Mouse (Mus musculus) hindbrain, embryonic 13.5 days (tissue): ENCODE data around the gene Det1. TPM values are rescaled to one million over a fixed set of nuclear protein-coding genes. Genes with fewer than 3 reads are reported as not detected.

ENCODE experiments used
- ATAC-seq: fragments of 200-750 bp; cut with Nextera tagmentation; 2 replicates; pipeline ENCODE4 v1.8.0; 2017; ENCODE audit warnings: moderate TSS enrichment; ENCODE audit not compliant: low FRiP score
- H3K27ac ChIP-seq: fragments of 300-500 bp; sonication (generic); 2 replicates; pipeline ENCODE4 v1.5.1; 2015; ENCODE audit warnings: inconsistent platforms, mild to moderate bottlenecking, moderate library complexity
- H3K27me3 ChIP-seq: fragments of 300-500 bp; sonication (generic); 2 replicates; pipeline ENCODE4 v1.6.1; 2015; ENCODE audit warnings: mild to moderate bottlenecking, inconsistent platforms
- H3K36me3 ChIP-seq: fragments of 300-500 bp; sonication (generic); 2 replicates; pipeline ENCODE4 v1.6.1; 2015; ENCODE audit warnings: mild to moderate bottlenecking, inconsistent platforms
- H3K4me1 ChIP-seq: fragments of 300-500 bp; sonication (generic); replicated peaks from 2 replicates; pipeline ENCODE4 v1.6.1; 2015; ENCODE audit warnings: inconsistent platforms
- H3K4me2 ChIP-seq: fragments of 300-500 bp; sonication (generic); 2 replicates; pipeline ENCODE4 v1.6.1; 2015; ENCODE audit warnings: inconsistent platforms, mild to moderate bottlenecking, moderate library complexity
- H3K4me3 ChIP-seq: fragments of 300-500 bp; sonication (generic); 2 replicates; pipeline ENCODE4 v1.5.1; 2015; ENCODE audit warnings: mild to moderate bottlenecking, inconsistent platforms
- H3K9ac ChIP-seq: fragments of 300-500 bp; sonication (generic); 2 replicates; pipeline ENCODE4 v1.6.1; 2015; ENCODE audit warnings: mild to moderate bottlenecking, inconsistent platforms
- H3K9me3 ChIP-seq: fragments of 300-500 bp; sonication (generic); 2 replicates; pipeline ENCODE4 v1.6.1; 2016; ENCODE audit warnings: inconsistent platforms
- WGBS: fragments of 180-500 bp; shearing (Covaris S2); methylation state at CpG from one replicate; pipeline ENCODE4 v1.1.7; 2015; 5-methylcytosine and 5-hydroxymethylcytosine counted together
- polyA plus RNA-seq: library from polyadenylated mRNA; unstranded; fragments of >200 nt; fragmentation: Nextera tagmentation; extraction: Ambion mirVana; gene quantifications from 2 replicates; pipeline ENCODE4 v1.2.1, GENCODE M21; 2015

The Det1 gene
- polyA plus RNA-seq, 1 experiment from 2014 or later: 15.5 TPM

GRCm38 (mm10) chr7:78841601-78842000 is 5.5 kb downstream of the Det1 start:
- peaks cover 13% of the 10 kb centered on the region for H3K4me1 ChIP-seq
- 90% methylated on average over 5 of the region's 5 CpGs for WGBS
- no peak for ATAC-seq

GRCm38 (mm10) chr7:78837250-78837649 is 9.8 kb downstream of the Det1 start:
- H3K36me3 ChIP-seq: peaks cover 46% of the 10 kb centered on the region

More at GRCm38 (mm10) chr7:78841601-78842000, 5.5 kb downstream of the Det1 start:
- no peak overlapping the region for H3K4me3 ChIP-seq
- H3K27ac ChIP-seq: no peak overlapping the region
- H3K9me3 ChIP-seq: no peaks in the 10 kb centered on the region
- H3K4me2 ChIP-seq: no peak overlapping the region
- peaks cover 54% of the 10 kb centered on the region for H3K36me3 ChIP-seq
- H3K27me3 ChIP-seq: no peaks in the 10 kb centered on the region
- no peak overlapping the region for H3K9ac ChIP-seq

GRCm38 (mm10) chr7:78835656-78836055 is 11.4 kb downstream of the Det1 start:
- 87% methylated on average over 4 of the region's 4 CpGs for WGBS
- H3K36me3 ChIP-seq: peaks cover 36% of the 10 kb centered on the region

More at GRCm38 (mm10) chr7:78837250-78837649, 9.8 kb downstream of the Det1 start:
- Histone ChIP-seq H3K27ac (no peak overlapping the region), H3K9ac (no peak overlapping the region), H3K4me1 (no peaks in the 10 kb centered on the region), H3K4me2 (no peak overlapping the region), H3K4me3 (no peak overlapping the region), H3K27me3 (no peaks in the 10 kb centered on the region), H3K9me3 (no peaks in the 10 kb centered on the region)
- 64% methylated on average over 4 of the region's 4 CpGs for WGBS
- no peak for ATAC-seq

DNA sequence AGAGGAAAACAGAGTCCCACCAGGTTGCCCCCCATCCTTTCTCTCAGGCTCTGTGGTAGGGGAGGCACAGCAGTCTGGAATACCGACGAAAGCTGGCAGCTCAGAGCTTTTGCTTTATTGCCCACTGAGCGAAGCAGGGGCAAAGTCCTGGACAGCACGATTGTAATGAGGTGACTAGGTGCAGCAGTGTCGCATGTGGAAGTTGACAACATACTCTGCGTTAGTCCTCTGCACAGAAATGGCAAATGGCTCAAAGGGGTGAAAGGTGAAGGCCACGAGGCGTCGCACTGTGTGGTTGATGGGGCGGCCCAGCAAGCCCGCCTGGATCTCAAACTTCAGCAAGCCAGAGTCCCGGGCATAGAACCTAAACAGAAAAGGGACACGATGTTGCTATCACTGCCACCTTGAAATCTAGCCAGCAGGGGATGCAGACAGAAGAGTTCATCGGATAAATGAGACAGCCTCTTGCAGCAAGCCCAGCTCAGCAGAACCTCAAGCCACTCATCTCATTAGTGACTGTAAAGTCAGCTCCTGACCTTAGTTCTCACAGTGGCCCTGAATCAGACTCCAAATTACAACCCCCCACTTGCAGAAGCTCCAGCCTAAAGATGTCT is 19.2 kb downstream of the Det1 start:
- Histone ChIP-seq H3K4me2 (no peak overlapping the region), H3K36me3 (peaks cover 27% of the 10 kb centered on the region), H3K27ac (peak overlapping the region; percentile 89), H3K9ac (peak overlapping the region; percentile 43; the same call in 1 of the 2 replicates), H3K4me3 (no peak overlapping the region), H3K27me3 (no peaks in the 10 kb centered on the region), H3K9me3 (no peaks in the 10 kb centered on the region), H3K4me1 (peaks cover 30% of the 10 kb centered on the region)
- 74% methylated on average over 14 of the region's 14 CpGs for WGBS
- ATAC-seq: no peak

More at GRCm38 (mm10) chr7:78835656-78836055, 11.4 kb downstream of the Det1 start:
- Histone ChIP-seq H3K4me2 (no peak overlapping the region), H3K4me1 (no peaks in the 10 kb centered on the region), H3K9ac (no peak overlapping the region), H3K9me3 (no peaks in the 10 kb centered on the region), H3K27me3 (no peaks in the 10 kb centered on the region), H3K4me3 (no peak overlapping the region), H3K27ac (no peak overlapping the region)
- no peak for ATAC-seq

DNA sequence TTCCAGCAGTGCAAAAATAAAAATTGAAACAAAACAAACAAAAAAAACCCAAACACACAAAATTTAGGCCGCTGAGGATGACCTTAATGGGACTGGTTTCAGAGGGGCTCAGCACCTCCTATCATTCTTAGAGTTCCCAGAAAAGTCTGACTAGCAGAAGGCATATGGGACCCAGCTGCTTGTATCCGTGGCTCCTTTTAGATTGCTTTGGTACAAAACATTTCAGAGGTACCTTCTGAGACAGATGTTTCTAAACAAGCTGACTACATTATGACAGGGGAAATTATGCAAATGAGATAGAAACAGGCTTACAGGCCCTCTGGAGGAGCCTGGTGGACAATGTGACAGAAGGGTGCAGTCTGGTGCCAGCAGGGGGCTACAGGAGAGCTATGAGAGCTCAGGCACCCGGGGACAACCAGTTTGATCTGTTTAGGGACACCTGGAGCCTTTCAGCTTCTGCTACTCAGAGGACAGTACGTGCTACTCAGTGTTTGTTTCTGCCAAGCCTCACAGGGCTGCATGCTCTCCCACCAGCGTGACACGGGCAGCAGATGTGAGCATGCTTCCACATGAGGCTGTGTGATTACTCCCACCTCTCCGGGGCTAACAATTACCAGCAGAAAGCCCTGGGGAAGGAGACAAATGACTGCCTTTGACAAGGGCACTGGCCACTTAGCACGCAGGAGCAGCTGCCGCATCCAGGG is 20.2 kb downstream of the Det1 start:
- H3K4me1 ChIP-seq: peaks cover 30% of the 10 kb centered on the region
- H3K9ac ChIP-seq: peak overlapping the region; percentile 36; the same call in 1 of the 2 replicates
- H3K4me2 ChIP-seq: 0 out of 2 replicates have a peak overlapping the region, but pooled peaks have one; percentile 3
- H3K27me3 ChIP-seq: no peaks in the 10 kb centered on the region
- 29% methylated on average over 9 of the region's 9 CpGs for WGBS
- H3K9me3 ChIP-seq: no peaks in the 10 kb centered on the region
- H3K36me3 ChIP-seq: peaks cover 29% of the 10 kb centered on the region
- peak overlapping the region; percentile 89 for H3K27ac ChIP-seq
- peak; percentile 85 for ATAC-seq
- no peak overlapping the region for H3K4me3 ChIP-seq

- H3K9me3 ChIP-seq: no peaks in the 10 kb centered on the region
- no peak overlapping the region for H3K4me3 ChIP-seq
- H3K27me3 ChIP-seq: no peaks in the 10 kb centered on the region
- H3K4me1 ChIP-seq: peaks cover 17% of the 10 kb centered on the region
- no peak overlapping the region for H3K9ac ChIP-seq
- WGBS: 86% methylated on average over 12 of the region's 12 CpGs
- no peak overlapping the region for H3K4me2 ChIP-seq
- peaks cover 9% of the 10 kb centered on the region; the same call in 1 of the 2 replicates for H3K36me3 ChIP-seq
- ATAC-seq: no peak
- H3K27ac ChIP-seq: no peak overlapping the region
Observed at GRCm38 (mm10) chr7:78818336-78818735, 28.7 kb downstream of the Det1 start.

GRCm38 (mm10) chr7:78814766-78815165 is 32.3 kb downstream of the Det1 start:
- ATAC-seq: no peak
- H3K9me3 ChIP-seq: no peaks in the 10 kb centered on the region
- H3K4me1 ChIP-seq: peaks cover 17% of the 10 kb centered on the region
- H3K36me3 ChIP-seq: no peaks in the 10 kb centered on the region
- H3K4me2 ChIP-seq: no peak overlapping the region
- H3K9ac ChIP-seq: no peak overlapping the region
- H3K4me3 ChIP-seq: no peak overlapping the region
- no peaks in the 10 kb centered on the region for H3K27me3 ChIP-seq
- peak overlapping the region; percentile 61 for H3K27ac ChIP-seq

- no peaks in the 10 kb centered on the region for H3K27me3 ChIP-seq
- no peak overlapping the region for H3K4me3 ChIP-seq
- ATAC-seq: no peak
- no peak overlapping the region for H3K4me2 ChIP-seq
- 88% methylated on average over 6 of the region's 6 CpGs for WGBS
- no peaks in the 10 kb centered on the region for H3K36me3 ChIP-seq
- H3K9me3 ChIP-seq: no peaks in the 10 kb centered on the region
- H3K4me1 ChIP-seq: peaks cover 17% of the 10 kb centered on the region
- 0 out of 2 replicates have a peak overlapping the region, but pooled peaks have one; percentile 1 for H3K27ac ChIP-seq
- no peak overlapping the region for H3K9ac ChIP-seq
Observed at GRCm38 (mm10) chr7:78813791-78814190, 33.3 kb downstream of the Det1 start.

- Histone ChIP-seq H3K4me1 (no peaks in the 10 kb centered on the region), H3K36me3 (no peaks in the 10 kb centered on the region), H3K9me3 (no peaks in the 10 kb centered on the region), H3K9ac (no peak overlapping the region), H3K4me2 (no peak overlapping the region), H3K4me3 (no peak overlapping the region), H3K27ac (no peak overlapping the region), H3K27me3 (no peaks in the 10 kb centered on the region)
- WGBS: 88% methylated on average over 4 of the region's 4 CpGs
- no peak for ATAC-seq
Observed at GRCm38 (mm10) chr7:78807192-78807591, 39.9 kb downstream of the Det1 start.

- no peaks in the 10 kb centered on the region for H3K36me3 ChIP-seq
- no peak overlapping the region for H3K27ac ChIP-seq
- no peak overlapping the region for H3K4me2 ChIP-seq
- H3K4me1 ChIP-seq: no peaks in the 10 kb centered on the region
- 0 out of 2 replicates have a peak, but pooled peaks cover 3% of the 10 kb centered on the region for H3K27me3 ChIP-seq
- H3K4me3 ChIP-seq: no peak overlapping the region
- H3K9ac ChIP-seq: no peak overlapping the region
- no peak for ATAC-seq
- H3K9me3 ChIP-seq: no peaks in the 10 kb centered on the region
- WGBS: 89% methylated on average over 3 of the region's 3 CpGs
Observed at GRCm38 (mm10) chr7:78803841-78804240, 43.2 kb downstream of the Det1 start.

DNA sequence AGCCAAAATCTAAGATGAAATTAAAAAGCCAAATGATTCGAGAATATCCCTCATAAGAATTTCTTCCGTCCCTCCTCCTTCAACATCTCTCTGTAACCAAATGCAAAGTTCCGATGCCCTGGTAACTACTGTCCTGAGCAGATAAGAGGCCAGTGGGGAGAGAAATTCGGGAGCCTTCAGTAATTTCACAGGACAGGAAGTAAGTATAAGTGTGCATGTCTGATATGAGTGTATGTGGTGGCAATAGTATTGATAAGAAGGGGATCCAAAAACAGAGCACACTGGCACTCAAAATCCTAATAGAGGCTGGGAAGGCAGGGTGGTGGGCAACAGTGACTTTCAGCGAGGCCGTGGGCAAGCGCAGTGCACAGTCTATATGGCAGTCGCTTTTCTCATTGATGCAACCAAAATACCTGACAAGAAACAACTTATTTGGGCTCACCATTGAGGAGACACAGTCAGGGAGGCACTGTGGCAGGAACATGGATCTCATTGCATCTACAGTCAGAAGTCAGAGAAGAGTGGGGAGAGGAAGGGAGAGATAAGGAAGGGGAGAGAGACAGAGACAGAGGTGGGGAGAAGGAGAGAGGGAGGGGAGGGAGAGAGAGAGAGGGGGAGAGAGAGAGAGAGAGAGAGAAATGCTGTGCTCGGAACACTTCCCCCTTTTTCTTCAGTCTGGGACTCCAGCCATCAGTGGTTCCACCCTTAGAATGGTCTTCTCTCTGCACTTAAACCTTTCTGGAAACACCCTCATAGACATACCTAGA is 47.1 kb downstream of the Det1 start:
- no peaks in the 10 kb centered on the region for H3K36me3 ChIP-seq
- no peak overlapping the region for H3K9ac ChIP-seq
- H3K27ac ChIP-seq: no peak overlapping the region
- H3K4me3 ChIP-seq: no peak overlapping the region
- H3K27me3 ChIP-seq: 0 out of 2 replicates have a peak, but pooled peaks cover 3% of the 10 kb centered on the region
- H3K4me1 ChIP-seq: peaks cover 13% of the 10 kb centered on the region
- no peaks in the 10 kb centered on the region for H3K9me3 ChIP-seq
- 86% methylated on average over 9 of the region's 9 CpGs for WGBS
- no peak overlapping the region for H3K4me2 ChIP-seq
- ATAC-seq: no peak

DNA sequence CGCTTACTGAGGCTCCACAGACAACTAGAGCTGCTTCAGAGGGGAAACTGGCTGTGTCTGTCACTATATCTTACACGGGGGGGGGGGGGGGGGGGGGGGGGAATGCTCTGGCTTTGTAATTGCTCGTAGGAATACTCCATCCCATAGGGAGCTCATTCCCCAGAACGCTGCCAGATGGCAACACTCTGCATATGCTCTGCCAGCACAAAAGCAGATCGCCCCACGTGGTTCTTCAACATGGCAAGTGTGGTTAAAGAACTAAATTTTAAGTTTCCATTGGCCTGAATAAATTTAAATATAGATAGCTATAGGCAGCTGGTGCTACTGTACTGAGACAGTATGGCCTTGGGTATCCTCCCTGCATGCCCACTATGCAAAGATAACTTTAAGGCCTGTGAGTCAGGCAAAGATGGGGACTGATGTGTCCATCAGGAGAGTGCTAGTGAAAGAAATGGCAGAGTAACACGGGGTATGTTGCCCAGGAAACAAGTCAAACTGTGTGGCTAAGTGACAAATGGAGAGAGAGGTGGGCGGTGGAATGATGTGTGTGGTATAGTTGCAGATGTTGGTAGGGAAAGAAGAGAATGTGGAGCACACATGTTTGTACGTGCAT is 49.1 kb downstream of the Det1 start:
- Histone ChIP-seq H3K36me3 (peaks cover 6% of the 10 kb centered on the region), H3K9ac (no peak overlapping the region), H3K27ac (no peak overlapping the region; the same call in 1 of the 2 replicates), H3K4me1 (peaks cover 13% of the 10 kb centered on the region), H3K9me3 (no peaks in the 10 kb centered on the region), H3K27me3 (0 out of 2 replicates have a peak, but pooled peaks cover 3% of the 10 kb centered on the region), H3K4me2 (no peak overlapping the region), H3K4me3 (no peak overlapping the region)
- WGBS: 36% methylated on average over 8 of the region's 9 CpGs
- peak; percentile 46; the same call in 1 of the 2 replicates for ATAC-seq
